Mouse (Mus musculus): ENCODE measurements at regions not wholly inside any gene's neighbourhood (a gene's known extent, or its start where the extent isn't known, plus 50 kb on each side); places are given as distances from the start of the nearest gene placed in this dataset.

DNA sequence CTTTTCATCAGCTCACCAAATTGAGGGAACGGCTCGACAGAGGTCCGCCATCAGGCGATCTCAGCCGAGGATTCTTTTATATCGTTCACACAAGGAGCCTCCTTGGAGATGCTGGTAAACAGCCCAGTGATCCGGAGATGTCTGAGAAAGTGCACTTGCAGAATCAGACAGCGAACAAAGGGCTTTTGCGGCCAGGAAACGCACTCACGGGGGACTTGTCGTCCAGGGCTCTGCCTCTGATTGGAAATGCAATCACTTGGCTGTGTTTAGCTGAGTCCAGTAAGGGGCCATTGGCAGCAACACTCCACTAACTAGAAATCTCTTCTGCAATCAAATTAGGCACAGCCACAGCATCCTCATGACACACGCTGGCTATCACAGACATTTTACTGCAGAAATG lies 232.3 kb upstream of the Mphosph6 start:
- intact Hi-C loops (cut with DNase I; ENCODE audit: low total_unique reads), result no loop called here
- DNase-seq, result no peak

DNA sequence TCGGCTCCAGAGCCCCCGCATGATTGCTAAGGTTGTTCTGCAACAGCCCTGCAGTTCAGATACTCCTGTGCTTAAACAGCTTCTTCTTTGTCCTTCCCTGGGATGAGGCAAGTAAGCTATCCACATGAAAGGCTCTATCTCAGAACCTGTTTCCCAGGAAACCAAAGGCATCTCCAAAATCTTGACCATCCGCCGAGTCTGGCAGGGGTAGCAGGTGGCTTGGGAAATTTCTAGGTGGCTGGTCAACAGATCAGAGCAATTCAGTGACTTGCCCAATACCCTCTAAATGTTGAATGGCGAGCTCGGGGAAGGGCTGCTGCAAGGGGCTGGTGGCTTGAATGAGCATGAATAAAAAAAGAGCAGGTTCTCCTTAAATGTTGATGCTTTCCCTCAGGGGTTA lies 229.7 kb upstream of the Mphosph6 start:
- intact Hi-C loops (cut with DNase I; ENCODE audit: low total_unique reads), result no loop called here
- DNase-seq, result no peak

DNA sequence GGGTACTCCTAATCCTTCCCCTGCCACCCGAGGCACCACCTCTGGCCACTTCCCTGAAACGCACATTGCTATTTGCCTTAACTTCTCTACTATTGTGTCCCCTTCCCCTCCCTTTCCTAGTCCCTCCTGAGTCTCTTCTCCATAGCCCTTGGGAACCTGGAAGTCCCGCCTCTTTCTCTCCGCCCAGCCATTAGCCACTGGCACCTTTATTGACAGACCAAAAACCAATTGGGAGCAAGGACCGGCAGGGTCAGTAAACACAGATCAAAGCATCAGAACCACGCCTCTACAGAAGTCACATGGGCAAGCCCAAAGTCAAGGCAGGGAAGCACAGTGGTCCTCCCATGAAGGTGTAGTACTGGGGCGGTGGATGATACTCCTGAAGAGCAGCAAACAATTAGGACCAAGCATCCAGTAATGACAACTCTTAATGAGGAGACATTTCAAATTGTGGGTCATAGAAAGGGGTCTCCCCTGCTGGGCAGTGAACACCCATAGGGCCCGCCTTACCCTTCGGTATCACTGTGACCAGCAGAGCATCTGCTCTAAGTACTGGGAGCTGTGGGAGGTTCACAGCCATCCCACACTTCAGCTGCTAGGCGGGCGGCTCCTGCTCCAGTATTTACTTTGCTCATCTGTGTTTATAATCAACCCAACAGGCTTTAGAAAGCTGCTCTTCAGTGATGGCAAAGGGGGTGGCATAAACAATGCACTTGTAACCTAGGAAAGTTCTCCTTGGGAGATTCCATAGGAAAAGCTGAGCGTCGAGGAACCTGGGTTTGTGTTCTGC lies 226.5 kb upstream of the Mphosph6 start:
- intact Hi-C loops (cut with DNase I; ENCODE audit: low total_unique reads), result no loop called here
- DNase-seq, result no peak

DNA sequence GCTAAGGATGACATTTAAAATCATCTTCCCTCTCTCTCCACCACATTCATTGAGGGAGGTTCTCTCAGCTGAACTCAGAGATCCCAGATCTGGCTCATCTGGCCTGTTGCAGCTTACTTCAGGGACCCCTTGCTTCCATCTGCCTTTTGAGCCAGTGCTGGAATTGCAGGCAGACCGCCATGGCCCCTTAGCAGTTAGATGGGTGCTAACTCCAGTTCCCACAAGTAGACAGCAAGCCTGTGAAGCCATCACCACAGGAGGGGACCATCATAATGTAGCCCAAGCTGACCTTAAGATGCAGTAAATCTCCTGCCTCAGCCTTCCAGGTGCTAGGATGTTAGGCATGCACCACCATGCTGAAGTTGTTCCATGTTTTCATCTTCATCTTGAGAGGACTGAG lies 221.7 kb upstream of the Mphosph6 start:
- intact Hi-C loops (cut with DNase I; ENCODE audit: low total_unique reads), result no loop called here
- DNase-seq, result no peak

DNA sequence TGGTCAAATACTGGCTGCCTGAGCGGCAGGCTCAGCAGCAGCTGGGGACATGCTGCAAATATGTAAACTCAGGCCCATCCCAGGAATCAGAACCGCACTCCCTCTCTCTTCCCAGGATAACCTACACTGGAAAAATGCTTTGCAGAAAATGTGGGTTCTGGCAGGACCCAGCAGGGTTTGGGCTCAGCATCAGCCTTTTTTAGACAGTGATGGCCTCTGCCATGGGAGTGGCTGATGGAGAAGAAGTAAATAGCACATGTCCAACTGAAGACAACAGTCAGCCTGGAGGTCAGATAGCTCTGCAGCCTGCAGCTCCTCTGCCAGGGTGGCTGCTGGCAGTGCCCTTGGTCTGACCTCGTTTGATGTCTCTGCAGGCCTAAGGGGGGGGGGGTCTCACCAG lies 220.2 kb upstream of the Mphosph6 start:
- intact Hi-C loops (cut with DNase I; ENCODE audit: low total_unique reads), result no loop called here
- no peak for DNase-seq

DNA sequence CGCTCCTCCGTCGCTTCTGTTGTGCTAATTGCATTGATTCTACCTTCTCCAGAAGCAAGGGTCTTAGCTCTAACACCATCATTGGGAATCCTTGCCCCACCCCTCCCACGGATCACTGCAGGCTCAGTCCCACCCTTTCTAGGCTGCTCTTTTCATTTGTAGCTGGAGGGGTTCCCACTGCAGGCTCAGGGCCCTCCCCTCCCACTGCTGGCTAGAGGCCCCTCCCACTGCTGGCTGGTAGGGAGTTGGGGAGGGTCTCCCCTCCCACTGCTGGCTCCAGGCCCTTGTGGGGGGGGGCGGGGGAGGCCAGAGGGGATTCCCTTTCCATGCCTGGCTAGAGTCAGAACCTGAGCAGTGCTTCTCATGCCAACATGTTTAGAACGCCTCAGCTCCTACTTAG lies 215.5 kb upstream of the Mphosph6 start:
- intact Hi-C loops (cut with DNase I; ENCODE audit: low total_unique reads), result no loop called here
- no peak for DNase-seq

DNA sequence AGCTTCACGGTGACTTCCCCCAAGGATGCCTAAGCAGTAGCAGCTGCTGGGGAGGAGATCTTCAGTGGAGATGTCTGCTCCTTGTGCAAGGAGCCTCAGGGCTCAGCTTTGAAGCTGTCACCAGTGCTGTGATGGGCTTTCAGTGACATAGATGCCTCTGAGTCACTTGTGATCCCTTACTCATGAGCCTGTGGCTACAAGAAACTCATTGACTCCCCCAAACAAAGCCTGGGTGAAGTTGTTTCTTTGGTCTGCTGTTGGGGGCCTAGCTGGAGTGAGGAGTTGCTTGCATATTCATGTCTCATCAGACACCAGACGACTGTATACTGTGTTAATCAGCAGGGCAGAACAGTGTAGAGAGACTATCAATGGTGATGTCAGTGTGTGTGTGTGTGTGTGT lies 203.4 kb upstream of the Mphosph6 start:
- intact Hi-C loops (cut with DNase I; ENCODE audit: low total_unique reads), result no loop called here
- no peak for DNase-seq

DNA sequence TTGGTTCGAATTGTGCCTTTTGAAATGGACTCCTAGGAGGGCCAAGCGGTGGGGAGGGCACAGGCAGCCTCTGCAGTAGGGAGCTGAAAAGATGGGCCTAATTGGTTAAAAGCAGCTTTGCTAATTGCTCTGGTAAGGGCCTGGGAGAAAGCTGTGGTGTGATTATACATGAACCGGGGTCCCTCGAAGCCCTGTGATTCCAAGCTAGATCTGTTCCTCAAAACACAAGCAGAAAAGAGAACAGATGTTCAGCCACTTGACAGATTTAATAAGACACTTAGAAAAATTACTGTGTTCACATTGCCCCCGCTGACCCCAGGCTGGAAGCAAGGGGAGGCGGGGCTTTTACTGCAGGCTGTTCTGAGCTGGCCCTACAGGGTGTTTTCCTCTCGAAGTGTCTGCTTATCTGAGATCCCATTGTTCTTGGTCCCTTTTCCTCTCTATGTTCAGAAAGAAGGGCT lies 202.7 kb upstream of the Mphosph6 start:
- DNase-seq, result no peak
- intact Hi-C loops (cut with DNase I; ENCODE audit: low total_unique reads), result no loop called here

DNA sequence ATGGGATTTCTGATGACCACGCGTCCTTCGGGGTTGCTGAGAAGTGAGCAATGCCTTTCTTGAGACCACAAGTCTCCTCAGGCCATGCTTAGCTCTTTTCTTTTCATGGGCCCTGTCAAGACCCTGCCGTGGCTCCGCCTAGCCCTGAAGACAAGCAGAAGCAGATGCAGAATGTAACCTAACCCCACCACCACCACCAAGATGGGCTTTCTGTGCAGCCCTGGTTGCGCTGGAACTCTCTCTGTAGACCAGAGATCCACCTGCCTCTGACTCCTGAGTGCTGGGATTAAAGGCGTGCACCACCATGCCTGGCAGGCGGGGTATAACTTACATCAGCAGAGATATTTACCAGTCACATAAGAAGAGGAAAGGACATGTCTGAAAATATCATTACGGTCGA lies 199.4 kb upstream of the Mphosph6 start:
- DNase-seq, result no peak
- intact Hi-C loops (cut with DNase I; ENCODE audit: low total_unique reads), result no loop called here

DNA sequence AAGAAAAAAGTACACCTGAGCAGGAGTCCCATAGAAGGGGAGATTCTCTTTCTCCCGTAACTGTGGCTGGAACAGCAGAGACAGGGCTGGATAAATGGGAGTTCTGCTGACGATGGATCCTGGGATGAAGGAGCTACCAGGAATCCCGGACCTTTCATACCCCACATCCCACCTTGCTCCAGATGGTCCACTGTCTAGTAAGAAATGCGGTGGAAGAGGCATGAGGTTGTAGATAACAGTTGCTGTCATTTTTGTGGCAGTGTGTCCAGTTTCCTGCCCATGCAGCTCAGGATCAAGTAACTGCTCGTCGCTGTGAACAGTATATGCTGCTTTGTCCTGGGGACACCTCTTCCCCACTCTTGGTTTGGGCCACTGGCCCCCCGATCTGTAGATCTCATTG lies 190.1 kb upstream of the Mphosph6 start:
- intact Hi-C loops (cut with DNase I; ENCODE audit: low total_unique reads), result no loop called here
- no peak for DNase-seq

DNA sequence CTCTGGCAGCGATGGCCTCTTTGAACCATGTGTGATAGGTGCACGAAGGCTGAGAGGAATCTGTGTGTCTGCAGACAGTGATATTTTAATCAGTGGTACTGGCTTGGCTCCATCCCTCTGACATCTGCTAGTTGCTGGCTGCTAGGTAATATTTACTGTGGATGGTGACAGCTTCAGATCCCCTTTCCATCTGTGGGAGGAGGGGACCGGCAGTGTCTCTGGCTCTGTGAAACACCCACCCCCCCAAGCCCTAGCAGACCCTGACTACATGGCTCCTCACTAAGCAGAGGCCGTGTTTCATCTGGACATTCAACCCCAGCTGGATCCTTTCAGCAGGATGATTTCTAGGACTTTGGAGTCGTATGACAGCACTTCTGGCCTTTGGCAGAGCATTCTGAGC lies 187.0 kb upstream of the Mphosph6 start:
- intact Hi-C loops (cut with DNase I; ENCODE audit: low total_unique reads), result no loop called here
- DNase-seq, result no peak

DNA sequence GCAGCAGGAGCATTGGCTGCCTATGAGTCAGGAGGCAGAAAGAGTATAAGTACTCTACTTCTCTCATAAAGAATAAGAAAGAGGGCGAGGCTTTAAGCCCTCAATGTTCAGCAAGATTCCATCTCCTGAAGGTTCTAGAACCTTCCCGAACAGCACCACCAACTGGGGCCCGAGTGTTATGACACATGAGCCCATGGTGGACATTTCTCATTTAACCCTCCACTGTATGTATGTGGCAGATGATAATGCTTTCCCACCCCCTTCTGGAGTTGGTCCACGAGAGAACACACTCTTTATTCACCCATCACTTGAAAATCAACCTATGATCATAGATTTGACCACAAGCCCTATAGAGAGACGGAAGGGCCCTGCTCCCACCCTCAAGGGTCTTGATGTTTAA lies 166.6 kb upstream of the Mphosph6 start:
- DNase-seq, result no peak
- intact Hi-C loops (cut with DNase I; ENCODE audit: low total_unique reads), result no loop called here

DNA sequence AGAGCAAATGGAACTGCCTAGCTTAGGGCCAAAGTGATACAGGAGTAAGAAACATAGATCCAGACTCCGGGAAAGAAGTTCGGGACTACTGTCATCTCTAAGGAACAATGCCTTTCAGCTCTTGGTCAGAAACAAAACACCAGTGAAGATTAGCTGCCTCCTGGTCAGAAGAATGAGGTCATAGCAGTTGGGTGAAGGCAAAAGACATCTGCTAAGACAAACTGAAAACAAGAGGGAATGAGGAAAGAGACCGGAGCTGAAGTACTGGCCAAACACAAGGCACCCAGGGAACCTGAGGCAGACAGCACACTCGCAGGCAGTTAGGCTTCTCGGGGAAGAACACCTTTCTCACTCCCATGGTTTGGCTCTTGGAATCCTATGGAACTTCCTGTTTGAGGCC lies 164.8 kb upstream of the Mphosph6 start:
- intact Hi-C loops (cut with DNase I; ENCODE audit: low total_unique reads), result no loop called here
- no peak for DNase-seq

DNA sequence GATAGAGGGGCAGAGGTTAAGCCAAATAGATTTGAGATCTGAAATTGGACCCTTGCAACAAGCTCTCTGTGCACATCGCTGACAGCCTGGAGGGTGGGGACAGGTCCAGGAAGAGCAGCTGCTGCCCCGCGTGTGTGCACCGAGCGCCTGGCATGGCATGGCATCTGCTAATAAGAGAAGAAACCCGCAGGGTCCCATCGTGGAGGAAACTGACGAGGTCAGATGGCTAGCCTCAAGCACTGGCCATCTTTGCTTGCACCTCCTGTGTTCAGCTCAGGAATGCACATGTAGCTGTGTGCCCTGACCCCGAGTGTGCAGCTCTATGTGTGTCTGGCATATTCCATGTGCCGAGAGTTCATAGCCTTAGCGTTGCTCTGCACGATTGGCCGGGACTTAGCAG lies 161.7 kb upstream of the Mphosph6 start:
- DNase-seq, result no peak
- intact Hi-C loops (cut with DNase I; ENCODE audit: low total_unique reads), result no loop called here

DNA sequence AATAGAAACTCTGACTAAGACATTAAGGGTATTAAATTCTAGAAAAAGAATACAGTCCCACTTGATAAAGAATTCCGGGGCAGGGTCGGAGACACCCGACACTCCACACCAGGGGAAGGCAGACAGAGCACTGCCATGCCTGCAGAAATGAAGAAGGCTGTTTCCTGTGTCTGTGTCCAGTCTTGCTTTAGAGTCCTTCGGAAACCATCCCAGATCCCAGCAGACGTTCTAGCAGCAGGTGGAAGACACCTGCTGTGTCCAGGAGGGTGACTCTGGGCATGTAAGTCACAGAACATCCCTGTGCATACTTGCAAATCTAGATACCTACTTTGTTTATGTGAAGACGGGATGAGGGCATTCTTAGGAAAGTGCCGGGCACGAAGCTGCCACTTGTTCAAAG lies 160.9 kb upstream of the Mphosph6 start:
- intact Hi-C loops (cut with DNase I; ENCODE audit: low total_unique reads), result no loop called here
- no peak for DNase-seq

DNA sequence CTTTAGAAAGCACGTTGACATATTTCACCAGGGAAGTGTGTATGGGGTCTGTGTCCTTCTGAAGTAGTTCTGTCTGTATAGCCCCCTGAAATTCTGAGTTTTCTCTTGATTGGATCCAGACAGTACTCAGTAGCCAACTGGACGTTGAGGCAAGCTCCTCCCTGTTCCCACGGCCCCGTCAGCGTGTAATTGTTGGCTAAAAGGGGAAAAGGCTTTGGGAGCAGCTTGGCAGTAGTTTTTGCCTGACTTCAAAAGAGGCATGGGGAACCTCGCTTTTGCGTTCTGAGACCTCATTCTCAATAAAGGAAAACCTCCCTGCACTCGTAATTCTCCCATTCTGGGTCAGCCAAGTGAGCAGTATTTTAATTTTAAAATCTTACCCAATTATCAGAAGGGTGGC lies 157.8 kb upstream of the Mphosph6 start:
- intact Hi-C loops (cut with DNase I; ENCODE audit: low total_unique reads), result no loop called here
- no peak for DNase-seq

DNA sequence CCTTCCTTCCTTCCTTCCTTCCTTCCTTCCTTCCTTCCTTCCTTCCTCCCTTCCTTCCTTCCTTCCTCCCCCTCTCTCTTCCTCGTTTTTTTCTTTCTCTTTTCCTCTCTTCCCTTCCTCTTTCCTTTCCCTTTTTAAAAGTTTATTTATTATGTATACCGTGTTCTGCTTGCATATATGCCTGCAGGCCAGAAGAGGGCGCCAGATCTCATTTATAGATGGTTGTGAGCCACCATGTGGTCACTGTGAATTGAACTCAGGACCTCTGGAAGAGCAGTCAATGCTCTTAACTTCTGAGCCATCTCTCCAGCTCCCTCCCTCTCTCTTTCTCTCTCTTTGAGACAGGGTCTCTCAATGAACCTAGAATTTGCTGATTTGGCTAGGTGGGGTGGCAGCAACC lies 157.2 kb upstream of the Mphosph6 start:
- intact Hi-C loops (cut with DNase I; ENCODE audit: low total_unique reads), result no loop called here
- DNase-seq, result no peak

DNA sequence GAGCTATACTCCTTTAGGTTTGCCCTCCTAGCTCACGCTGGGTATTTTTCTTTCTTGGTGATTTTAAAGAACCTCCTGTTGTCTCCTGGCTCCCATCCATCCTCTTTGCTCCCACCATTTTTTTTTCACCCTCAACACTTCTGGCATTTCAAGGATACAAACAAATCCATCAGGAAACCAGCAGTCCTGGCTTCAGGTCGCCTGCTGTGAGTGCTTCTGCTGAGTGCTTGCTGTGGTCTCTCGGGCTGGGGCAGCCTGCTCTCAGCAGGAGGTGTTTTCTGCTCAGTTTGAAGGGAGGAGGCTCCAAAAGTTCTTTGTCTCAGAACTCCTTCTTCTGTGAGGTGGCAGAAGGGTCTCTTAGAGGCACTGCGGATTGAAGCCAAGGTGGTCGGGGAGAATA lies 149.9 kb upstream of the Mphosph6 start:
- intact Hi-C loops (cut with DNase I; ENCODE audit: low total_unique reads), result no loop called here
- no peak for DNase-seq

DNA sequence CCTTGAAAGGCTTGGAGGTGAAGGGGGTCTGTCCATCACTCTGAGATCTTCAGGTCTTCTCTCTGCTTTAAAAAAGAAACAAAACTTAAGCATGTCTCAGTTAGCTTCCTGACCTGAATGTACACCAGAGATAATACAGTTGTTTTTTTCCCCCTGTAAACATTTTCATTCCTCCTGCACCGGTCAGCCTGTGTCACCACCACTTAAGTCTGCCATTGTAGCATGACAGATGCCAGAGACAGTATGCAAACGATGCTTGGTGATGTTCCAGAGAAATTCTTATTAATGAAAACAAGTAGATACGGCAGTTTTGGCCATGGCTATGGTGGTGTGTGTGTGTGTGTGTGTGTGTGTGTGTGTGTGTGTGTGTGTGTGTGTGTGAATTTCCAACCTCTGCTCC lies 144.8 kb upstream of the Mphosph6 start:
- intact Hi-C loops (cut with DNase I; ENCODE audit: low total_unique reads), result no loop called here
- no peak for DNase-seq

DNA sequence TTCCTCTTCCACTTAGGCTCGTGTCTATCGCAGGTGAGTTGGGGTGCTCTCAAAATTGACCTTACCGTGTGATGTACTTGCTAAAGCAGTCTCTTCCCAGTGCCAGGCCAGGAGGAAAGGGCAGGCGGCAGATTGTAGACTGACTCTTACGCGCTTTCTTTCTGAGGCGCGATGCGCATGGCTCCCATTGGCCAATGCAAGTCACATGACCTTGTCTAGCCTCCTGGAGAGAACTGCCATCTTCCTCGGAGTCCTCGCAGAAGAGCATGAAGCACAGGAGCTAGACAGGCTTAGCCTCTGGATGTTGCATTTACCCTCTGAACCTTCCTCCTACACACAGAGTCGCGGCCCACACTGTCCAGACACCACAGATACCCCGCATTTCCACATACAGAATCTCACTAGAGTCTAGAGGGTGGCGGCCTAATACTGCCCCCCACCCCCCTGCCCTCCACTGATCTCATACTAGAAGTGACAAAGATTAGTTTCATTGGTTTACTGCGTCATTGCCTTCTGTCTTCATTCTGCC lies 132.9 kb upstream of the Mphosph6 start:
- no peak for DNase-seq
- intact Hi-C loops (cut with DNase I; ENCODE audit: low total_unique reads), result loop anchor here (10.0 kb wide), 1 partner anchor 920 kb away; no protein-coding TSS in a partner anchor

DNA sequence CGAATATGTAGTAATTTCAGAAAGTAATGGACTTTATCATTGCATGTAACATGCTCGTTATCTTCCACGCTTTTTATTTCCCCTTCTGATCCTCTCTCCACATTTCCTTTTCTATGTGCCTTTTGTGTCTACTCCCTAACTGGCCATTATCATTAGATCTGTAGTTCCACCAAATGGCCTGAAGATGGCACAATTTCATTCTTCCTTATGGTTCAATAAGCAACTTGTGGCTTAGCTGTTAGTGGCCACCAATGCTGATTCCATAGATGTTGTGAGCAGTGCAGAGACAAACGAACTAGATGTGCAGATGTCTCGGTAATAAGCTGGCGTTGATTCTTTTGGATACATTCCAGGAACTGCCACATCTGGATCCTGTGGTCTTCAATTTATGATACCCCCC lies 128.9 kb upstream of the Mphosph6 start:
- intact Hi-C loops (cut with DNase I; ENCODE audit: low total_unique reads), result loop anchor here (10.0 kb wide), 1 partner anchor 924 kb away; no protein-coding TSS in a partner anchor
- DNase-seq, result no peak

DNA sequence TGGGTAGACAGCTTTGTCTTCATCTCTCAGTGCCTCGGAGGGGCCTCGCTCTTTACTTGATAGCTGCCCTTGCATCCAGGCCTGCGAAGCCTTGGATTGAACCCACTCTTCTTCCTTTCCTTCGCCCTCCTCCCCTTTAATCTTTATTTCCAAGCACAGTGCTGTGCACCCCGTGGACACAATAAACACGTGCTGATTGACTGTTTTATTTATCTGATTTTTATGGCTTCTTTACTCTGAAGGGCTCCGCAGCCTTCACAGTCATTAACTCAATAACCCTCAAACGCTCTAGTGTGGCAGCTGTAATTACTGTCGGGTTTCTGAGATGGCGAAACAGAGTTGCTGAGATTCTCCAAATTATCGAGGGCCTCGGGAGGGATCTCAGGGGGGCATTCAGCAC lies 127.9 kb upstream of the Mphosph6 start:
- DNase-seq, result no peak
- intact Hi-C loops (cut with DNase I; ENCODE audit: low total_unique reads), result loop anchor here (10.0 kb wide), 1 partner anchor 925 kb away; no protein-coding TSS in a partner anchor
